In genomic region chr2:155517455-155518423, GRCm38 (mm10) we compare ENCODE assay signal across 8 mouse cellular contexts. TPM values are rescaled to one million over a fixed set of nuclear protein-coding genes. Genes with fewer than 3 reads are reported as not detected.
DNase-seq lines count a peak whose midpoint lies in the region; ATAC-seq and TF ChIP-seq lines count a peak whose summit lies in the region.

Gene Acss2 (plus strand): TSS chr2:155517948.
Gene Ggt7 (minus strand): TSS chr2:155518237.

- ATAC-seq in G1E (ENCODE audit: extremely low read depth, insufficient number of reproducible peaks, low FRiP score, poor library complexity, severe bottlenecking), result peak; percentile 98
- peak; percentile 98 for ATAC-seq in forebrain, embryonic 16.5 days
- ATAC-seq in lung, embryonic 14.5 days (ENCODE audit: insufficient read depth), result peak; percentile 98

- 3% methylated on average over 68 of the region's 70 CpGs for WGBS in forebrain, embryonic 16.5 days
- 3% methylated on average over 70 of the region's 70 CpGs for WGBS in lung, embryonic 14.5 days
- 1% methylated on average over 70 of the region's 70 CpGs for WGBS in olfactory bulb, adult 2 months
- WGBS in thymus, adult 2 months, result 2% methylated on average over 70 of the region's 70 CpGs

- H3K9me3 ChIP-seq in G1E (replicated peaks), result no peaks in the 10 kb centered on the region
- no peaks in the 10 kb centered on the region for H3K9me3 ChIP-seq in forebrain, embryonic 16.5 days (ENCODE audit: control insufficient read depth, low read length)
- H3K9me3 ChIP-seq in lung, embryonic 14.5 days (ENCODE audit: low read depth, low read length), result no peaks in the 10 kb centered on the region

- peak; percentile 62 for TF ChIP-seq POLR2A in olfactory bulb, adult 2 months (IDR thresholded peaks at IDR 0.05; ENCODE audit: insufficient read depth, low read depth, low read length)
- TF ChIP-seq POLR2A in thymus, adult 2 months (IDR thresholded peaks at IDR 0.05; ENCODE audit: control insufficient read depth, extremely low read depth, insufficient read depth, low read length, poor library complexity), result peak; percentile 67; the same call in 1 of the 2 replicates

- peaks cover 3% of the 10 kb centered on the region for H3K36me3 ChIP-seq in G1E (replicated peaks)
- H3K36me3 ChIP-seq in forebrain, embryonic 16.5 days (ENCODE audit: control insufficient read depth, insufficient read depth), result no peaks in the 10 kb centered on the region
- H3K36me3 ChIP-seq in lung, embryonic 14.5 days (ENCODE audit: insufficient read depth), result no peaks in the 10 kb centered on the region
- H3K36me3 ChIP-seq in thymus, adult 2 months (ENCODE audit: control insufficient read depth, insufficient read depth, low read length), result no peaks in the 10 kb centered on the region

- H3K4me2 ChIP-seq in forebrain, embryonic 16.5 days (ENCODE audit: low read length), result peak within 1 kb of the TSS; percentile 73
- H3K4me2 ChIP-seq in lung, embryonic 14.5 days, result peak within 1 kb of the TSS; percentile 84

- H3K27ac ChIP-seq in forebrain, embryonic 16.5 days (ENCODE audit: low read length), result peak within 1 kb of the TSS; percentile 66
- H3K27ac ChIP-seq in layer of hippocampus, adult 2 months, result peak within 1 kb of the TSS; percentile 93
- H3K27ac ChIP-seq in lung, embryonic 14.5 days (ENCODE audit: low read depth), result no peak within 1 kb of the TSS
- H3K27ac ChIP-seq in olfactory bulb, adult 2 months (ENCODE audit: insufficient read depth, low read depth, low read length), result peak within 1 kb of the TSS; percentile 47; the same call in 1 of the 2 replicates
- peak within 1 kb of the TSS; percentile 8; the same call in 1 of the 2 replicates for H3K27ac ChIP-seq in thymus, adult 2 months (ENCODE audit: control insufficient read depth, insufficient read depth, low read length)

- H3K4me3 ChIP-seq in G1E (ENCODE audit: low read depth, low read length), result peak within 1 kb of the TSS; percentile 81
- peak within 1 kb of the TSS; percentile 78 for H3K4me3 ChIP-seq in forebrain, embryonic 16.5 days (replicated peaks; ENCODE audit: low read length)
- peak within 1 kb of the TSS; percentile 80 for H3K4me3 ChIP-seq in layer of hippocampus, adult 2 months
- peak within 1 kb of the TSS; percentile 70 for H3K4me3 ChIP-seq in lung, embryonic 14.5 days (ENCODE audit: low read depth, low read length)
- H3K4me3 ChIP-seq in olfactory bulb, adult 2 months (ENCODE audit: insufficient read depth, low read depth, low read length), result peak within 1 kb of the TSS; percentile 81
- H3K4me3 ChIP-seq in thymus, adult 2 months (ENCODE audit: control insufficient read depth, insufficient read depth, low read length), result peak within 1 kb of the TSS; percentile 84

- DNase-seq in G1E (ENCODE audit: low spot score), result peak; percentile 91
- peak; percentile 99 to 100 for DNase-seq in cerebellum, adult 18-20 months
- peak; percentile 97 to 98 for DNase-seq in heart, postnatal 36 days
- peak; percentile 97 to 99 for DNase-seq in layer of hippocampus, adult 2 months (ENCODE audit: low spot score in 2 of 2)
- DNase-seq in lung, embryonic 14.5 days, result peak; percentile 99
- DNase-seq in thymus, adult 2 months, result peak; percentile 98

- peaks cover 46% of the 10 kb centered on the region for H3K4me1 ChIP-seq in G1E (ENCODE audit: insufficient read depth, low read depth, low read length)
- peaks cover 29% of the 10 kb centered on the region for H3K4me1 ChIP-seq in forebrain, embryonic 16.5 days (replicated peaks; ENCODE audit: control insufficient read depth, insufficient read depth, low read length)
- H3K4me1 ChIP-seq in lung, embryonic 14.5 days (ENCODE audit: insufficient read depth), result 0 out of 2 replicates have a peak, but pooled peaks cover 5% of the 10 kb centered on the region
- H3K4me1 ChIP-seq in olfactory bulb, adult 2 months (ENCODE audit: control insufficient read depth, insufficient read depth, low read length), result peaks cover 13% of the 10 kb centered on the region
- H3K4me1 ChIP-seq in thymus, adult 2 months (replicated peaks; ENCODE audit: control insufficient read depth, insufficient read depth, low read length), result peaks cover 24% of the 10 kb centered on the region

- peaks cover 17% of the 10 kb centered on the region for H3K27me3 ChIP-seq in G1E (ENCODE audit: insufficient read depth, low read length)
- H3K27me3 ChIP-seq in forebrain, embryonic 16.5 days (replicated peaks; ENCODE audit: control insufficient read depth, insufficient read depth, low read length), result no peaks in the 10 kb centered on the region
- H3K27me3 ChIP-seq in lung, embryonic 14.5 days (ENCODE audit: insufficient read depth, low read length), result peaks cover 5% of the 10 kb centered on the region; the same call in 1 of the 2 replicates
- no peaks in the 10 kb centered on the region for H3K27me3 ChIP-seq in thymus, adult 2 months (ENCODE audit: control insufficient read depth, insufficient read depth, low read length)

- H3K9ac ChIP-seq in forebrain, embryonic 16.5 days (replicated peaks; ENCODE audit: low read depth, low read length), result peak within 1 kb of the TSS; percentile 73
- H3K9ac ChIP-seq in lung, embryonic 14.5 days, result peak within 1 kb of the TSS; percentile 63

- peak; percentile 52 for TF ChIP-seq CTCF in G1E (IDR thresholded peaks at IDR 0.05; ENCODE audit: low read depth, low read length)
- TF ChIP-seq CTCF in layer of hippocampus, adult 2 months (conservative IDR thresholded peaks at IDR 0.05), result peak; percentile 93
- peak; percentile 77 for TF ChIP-seq CTCF in lung, embryonic 14.5 days (IDR thresholded peaks at IDR 0.05; ENCODE audit: low read depth)
- peak; percentile 62 for TF ChIP-seq CTCF in olfactory bulb, adult 2 months (IDR thresholded peaks at IDR 0.05; ENCODE audit: insufficient read depth, low read depth, low read length)
- TF ChIP-seq CTCF in thymus, adult 2 months (IDR thresholded peaks at IDR 0.05; ENCODE audit: borderline replicate concordance, control insufficient read depth, extremely low read depth, insufficient read depth, low read length, poor library complexity), result peak; percentile 84; the same call in 1 of the 2 replicates

- intact Hi-C loops in heart, postnatal 36 days (cut with DNase I), result loop anchor here (2.0 kb wide), 1 partner anchor 247 kb away; no protein-coding TSS in a partner anchor

RNA-seq across cellular contexts. Expression of gene Acss2, which starts in this region (rescaled TPM):
- total RNA-seq in G1E (2014; fragmentation: Nextera tagmentation) (56.9 and 66.9 TPM in 2 replicates), G1E (2017) (69.8 and 78.6 TPM in 2 replicates)
- 32.9 and 42.0 TPM in 2 replicates for polyA plus RNA-seq in G1E (2012)
- 22.3 and 22.8 TPM in 2 replicates for polyA plus RNA-seq in forebrain, embryonic 16.5 days (2015; fragmentation: Nextera tagmentation; extraction: Ambion mirVana)
- 10 to 100 TPM; 36.3 to 41.6 TPM for total RNA-seq in heart, postnatal 36 days (2021)
- total RNA-seq in layer of hippocampus, adult 2 months (2021), result 10 to 100 TPM; 62.6 to 70.8 TPM
- polyA plus RNA-seq in lung, embryonic 14.5 days (2014; fragmentation: Nextera tagmentation; extraction: Ambion mirVana), result 7.5 and 7.9 TPM in 2 replicates
- polyA plus RNA-seq in olfactory bulb, adult 2 months (2012; ENCODE audit: insufficient read depth, insufficient read length, low replicate concordance, missing spikeins), result not detected in 2 replicates
- 56.0 and 59.8 TPM in 2 replicates for polyA plus RNA-seq in thymus, adult 2 months (2012; rRNA removed)

RNA-seq across cellular contexts. Expression of gene Ggt7, which starts in this region (rescaled TPM):
- not detected in 2 replicates for total RNA-seq in G1E (2014; fragmentation: Nextera tagmentation)
- not detected in 2 replicates for total RNA-seq in G1E (2017)
- polyA plus RNA-seq in G1E (2012), result not detected in 2 replicates
- polyA plus RNA-seq in forebrain, embryonic 16.5 days (2015; fragmentation: Nextera tagmentation; extraction: Ambion mirVana), result 47.2 and 62.3 TPM in 2 replicates
- 1 to 10 TPM in 1 of 2 experiments, under 1 TPM in 1; 0.49 to 1.6 TPM for total RNA-seq in heart, postnatal 36 days (2021)
- 100 to 1,000 TPM; 114 to 124 TPM for total RNA-seq in layer of hippocampus, adult 2 months (2021)
- 2.1 and 2.6 TPM in 2 replicates for polyA plus RNA-seq in lung, embryonic 14.5 days (2014; fragmentation: Nextera tagmentation; extraction: Ambion mirVana)
- polyA plus RNA-seq in olfactory bulb, adult 2 months (2012; ENCODE audit: insufficient read depth, insufficient read length, low replicate concordance, missing spikeins), result not detected in 2 replicates
- polyA plus RNA-seq in thymus, adult 2 months (2012; rRNA removed), result 35.1 and 42.8 TPM in 2 replicates

Comparison
In these comparisons a context has a peak if more than half of its experiments do, and no peak if none do; other contexts are left out.
1. RNA of gene Ggt7 (total RNA-seq): 114 to 124 TPM in layer of hippocampus, adult 2 months; 0.49 to 1.6 TPM in heart, postnatal 36 days and not detected in G1E; every median in the first group is over 10 times any median in the second.
2. RNA of gene Ggt7 (polyA plus RNA-seq): 47.2 to 62.3 TPM in forebrain, embryonic 16.5 days and 35.1 to 42.8 TPM in thymus, adult 2 months; 2.1 to 2.6 TPM in lung, embryonic 14.5 days, not detected in G1E and not detected in olfactory bulb, adult 2 months; every median in the first group is over 10 times any median in the second.
3. Peak in every context shown above with its lines, with median percentiles within 50 percentile points of each other: ATAC-seq, DNase-seq, H3K4me3 ChIP-seq and CTCF ChIP-seq.